Mouse (Mus musculus) CD8-positive naive resting alpha-beta T cell, adult 2 months (primary cell): ENCODE data around the gene Syn3.

Source experiments
- DNase-seq, 2 experiments: peaks; one replicate each; pipeline ENCODE4 v3.0.0; 2022; ENCODE audit warnings: low read depth in 2 of 2, low spot score in 2 of 2

The Syn3 gene

GRCm38 (mm10) chr10:86108797-86109196, 389.9 kb downstream of the Syn3 start:
- no peak for DNase-seq

- no peak for DNase-seq
Observed at GRCm38 (mm10) chr10:86107681-86108080, 391.0 kb downstream of the Syn3 start.

- DNase-seq, result no peak
Observed at GRCm38 (mm10) chr10:86103976-86104375, 394.7 kb downstream of the Syn3 start.

GRCm38 (mm10) chr10:86100281-86100851, 398.3 kb downstream of the Syn3 start:
- no peak for DNase-seq

GRCm38 (mm10) chr10:86098363-86098762, 400.3 kb downstream of the Syn3 start:
- no peak for DNase-seq

GRCm38 (mm10) chr10:86093109-86094035, 405.3 kb downstream of the Syn3 start:
- no peak for DNase-seq

GRCm38 (mm10) chr10:86091919-86092318, 406.8 kb downstream of the Syn3 start:
- peak in 1 of 2 experiments; percentile 5 for DNase-seq

- DNase-seq, result no peak
Observed at GRCm38 (mm10) chr10:86079921-86080320, 418.8 kb downstream of the Syn3 start.

- no peak for DNase-seq
Observed at GRCm38 (mm10) chr10:86078761-86079160, 419.9 kb downstream of the Syn3 start.

GRCm38 (mm10) chr10:86077272-86077671, 421.4 kb downstream of the Syn3 start:
- no peak for DNase-seq

GRCm38 (mm10) chr10:86074971-86075711, 423.6 kb downstream of the Syn3 start:
- DNase-seq, result no peak

GRCm38 (mm10) chr10:86074134-86074533, 424.6 kb downstream of the Syn3 start:
- no peak for DNase-seq

GRCm38 (mm10) chr10:86070751-86071150, 427.9 kb downstream of the Syn3 start:
- no peak for DNase-seq

GRCm38 (mm10) chr10:86069341-86069740, 429.4 kb downstream of the Syn3 start:
- DNase-seq, result no peak

GRCm38 (mm10) chr10:86067911-86068310, 430.8 kb downstream of the Syn3 start:
- no peak for DNase-seq

- DNase-seq, result no peak
Observed at GRCm38 (mm10) chr10:86066651-86067050, 432.0 kb downstream of the Syn3 start.

GRCm38 (mm10) chr10:86065661-86066060, 433.0 kb downstream of the Syn3 start:
- no peak for DNase-seq

- peak in 1 of 2 experiments; percentile 2 for DNase-seq
Observed at GRCm38 (mm10) chr10:86064937-86065336, 433.8 kb downstream of the Syn3 start.

GRCm38 (mm10) chr10:86063018-86063384, 435.7 kb downstream of the Syn3 start:
- no peak for DNase-seq

- DNase-seq, result no peak
Observed at GRCm38 (mm10) chr10:86062261-86063017, 436.3 kb downstream of the Syn3 start.

GRCm38 (mm10) chr10:86060267-86060666, 438.4 kb downstream of the Syn3 start:
- DNase-seq, result no peak
